Mouse (Mus musculus) forebrain, embryonic 10.5 days (tissue): Measurements from ENCODE around the gene Trim68. TPM values are rescaled to one million over a fixed set of nuclear protein-coding genes. Genes with fewer than 3 reads are reported as not detected.
"Not testable (repeated sequence)": the region's sequence is repeated elsewhere in the genome, so short reads cannot be mapped to it uniquely, and the experiment has no call there.

ENCODE experiments used
- DNase-seq: peaks from one replicate; pipeline ENCODE4 v3.0.0-alpha.2; 2017; ENCODE audit warnings: low spot score; ENCODE audit errors: extremely low spot score
- H3K27ac ChIP-seq: fragments of 300-500 bp; sonication (generic); 2 replicates; pipeline ENCODE4 v1.5.1; 2016; ENCODE audit warnings: mild to moderate bottlenecking
- H3K27me3 ChIP-seq: fragments of 300-500 bp; sonication (generic); 2 replicates; pipeline ENCODE4 v1.6.1; 2016; ENCODE audit warnings: mild to moderate bottlenecking; ENCODE audit not compliant: poor library complexity, severe bottlenecking
- H3K36me3 ChIP-seq: fragments of 300-500 bp; sonication (generic); replicated peaks from 2 replicates; pipeline ENCODE4 v1.6.1; 2016; ENCODE audit warnings: mild to moderate bottlenecking, moderate library complexity
- H3K4me1 ChIP-seq: fragments of 300-500 bp; sonication (generic); 2 replicates; pipeline ENCODE4 v1.6.1; 2016
- H3K4me3 ChIP-seq: fragments of 300-500 bp; sonication (generic); 2 replicates; pipeline ENCODE4 v1.5.1; 2016; ENCODE audit warnings: mild to moderate bottlenecking, moderate library complexity
- H3K9me3 ChIP-seq: fragments of 300-500 bp; sonication (generic); 2 replicates; pipeline ENCODE4 v1.6.1; 2016; ENCODE audit warnings: mild to moderate bottlenecking, moderate library complexity
- whole genome bisulfite sequencing: fragments of 180-500 bp; shearing (Covaris S2); methylation state at CpG from one replicate; pipeline ENCODE4 v1.1.7; 2016; 5-methylcytosine and 5-hydroxymethylcytosine counted together
- polyA plus RNA-seq: library from polyadenylated mRNA; unstranded; fragments of >200 nt; fragmentation: Nextera tagmentation; extraction: Ambion mirVana; gene quantifications from 2 replicates; pipeline ENCODE4 v1.2.1, GENCODE M21; 2016

The Trim68 gene
- polyA plus RNA-seq = 9.3 and 10.9 TPM in 2 replicates

DNA sequence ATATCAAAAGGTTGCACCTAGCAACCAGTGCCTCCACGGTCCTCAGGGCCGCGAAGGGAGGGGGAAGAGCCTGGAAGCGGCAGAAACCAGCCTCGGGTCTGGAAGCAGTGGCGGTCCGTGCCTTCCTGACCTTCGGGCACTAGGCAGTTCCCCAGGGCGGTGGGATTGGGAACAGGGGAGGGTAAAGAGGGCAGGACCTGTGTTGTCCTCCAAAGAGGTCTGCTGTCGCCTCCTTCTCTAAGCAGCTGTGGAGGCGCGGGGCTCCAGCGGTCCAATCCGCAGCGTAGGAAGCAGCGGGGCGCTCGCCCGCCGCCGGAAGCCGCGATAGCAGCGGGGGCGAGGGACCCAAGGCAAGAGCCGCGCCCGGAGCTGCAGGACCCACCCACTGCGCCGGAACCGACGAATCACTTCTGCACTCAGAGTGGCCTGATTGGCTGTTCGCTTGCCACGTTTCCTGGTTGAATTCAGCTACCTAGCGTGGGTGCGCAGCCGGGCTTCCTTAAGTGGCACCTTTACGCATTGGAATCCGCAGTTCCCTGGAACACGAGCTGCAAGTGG is at the start of gene Trim68:
Trim68 (minus strand) TSS at position 384 of the 558 bp plus-strand sequence.
- Histone ChIP-seq H3K4me3 (peak within 1 kb of the TSS; percentile 58), H3K36me3 (peaks cover 5% of the 10 kb centered on the region), H3K27ac (peak within 1 kb of the TSS; percentile 86), H3K9me3 (no peaks in the 10 kb centered on the region), H3K27me3 (no peaks in the 10 kb centered on the region), H3K4me1 (peaks cover 13% of the 10 kb centered on the region; the same call in 1 of the 2 replicates)
- peak; percentile 89 for DNase-seq
- WGBS = under 1% methylated on average over 40 of the region's 40 CpGs

DNA sequence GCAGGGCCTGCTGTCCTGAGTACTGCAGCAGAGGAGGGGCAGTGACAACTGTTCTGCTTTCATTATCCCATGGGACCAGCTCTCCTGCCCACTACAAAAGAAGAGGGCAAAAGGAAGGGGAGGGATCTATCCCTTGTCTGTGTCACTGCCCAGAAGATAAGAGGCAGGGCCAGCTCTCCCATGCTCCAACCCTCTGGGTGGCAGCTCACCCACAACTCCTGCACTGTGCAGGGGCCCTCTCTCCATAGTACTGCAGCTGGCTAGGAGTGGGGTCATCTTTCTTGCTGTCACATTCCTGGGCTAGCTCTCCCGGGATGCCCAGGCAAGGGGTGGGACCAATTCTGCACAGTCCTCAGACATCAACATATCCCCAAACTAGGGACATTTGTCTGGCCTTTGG is 46.7 kb upstream of the Trim68 start:
- Histone ChIP-seq H3K27ac (no peak overlapping the region), H3K9me3 (no peaks in the 10 kb centered on the region), H3K27me3 (no peaks in the 10 kb centered on the region), H3K4me1 (no peaks in the 10 kb centered on the region), H3K36me3 (no peaks in the 10 kb centered on the region), H3K4me3 (no peak overlapping the region)
- no peak for DNase-seq
- WGBS = 86% methylated on average over 1 of the region's 1 CpGs

DNA sequence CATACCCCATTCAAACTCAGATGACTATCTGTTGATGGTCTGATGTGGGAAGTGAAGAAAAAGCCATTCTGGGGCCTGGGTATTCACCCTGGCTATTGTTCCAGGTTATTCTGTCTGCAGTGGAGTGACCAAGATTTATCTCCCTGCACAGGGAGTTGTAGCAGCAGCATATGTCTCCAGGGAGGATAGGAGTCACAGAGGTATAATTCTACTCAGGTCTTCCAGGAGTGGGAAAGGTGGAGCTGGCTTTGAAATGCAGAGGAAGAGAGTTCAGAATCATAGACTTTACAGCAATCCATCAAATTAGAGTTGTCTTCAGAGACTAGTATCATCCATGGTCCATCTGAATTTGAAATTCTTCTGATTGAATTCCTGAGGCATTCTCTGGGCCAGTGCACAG is 40.3 kb upstream of the Trim68 start, which contains the start of gene Olfr559:
Olfr559 (minus strand) TSS at position 101 of the 400 bp plus-strand sequence.
- no peaks in the 10 kb centered on the region for H3K4me1 ChIP-seq
- no peak within 1 kb of the TSS for H3K27ac ChIP-seq
- H3K9me3 ChIP-seq = no peaks in the 10 kb centered on the region
- H3K4me3 ChIP-seq = no peak within 1 kb of the TSS
- H3K27me3 ChIP-seq = no peaks in the 10 kb centered on the region
- DNase-seq = no peak
- H3K36me3 ChIP-seq = no peaks in the 10 kb centered on the region

DNA sequence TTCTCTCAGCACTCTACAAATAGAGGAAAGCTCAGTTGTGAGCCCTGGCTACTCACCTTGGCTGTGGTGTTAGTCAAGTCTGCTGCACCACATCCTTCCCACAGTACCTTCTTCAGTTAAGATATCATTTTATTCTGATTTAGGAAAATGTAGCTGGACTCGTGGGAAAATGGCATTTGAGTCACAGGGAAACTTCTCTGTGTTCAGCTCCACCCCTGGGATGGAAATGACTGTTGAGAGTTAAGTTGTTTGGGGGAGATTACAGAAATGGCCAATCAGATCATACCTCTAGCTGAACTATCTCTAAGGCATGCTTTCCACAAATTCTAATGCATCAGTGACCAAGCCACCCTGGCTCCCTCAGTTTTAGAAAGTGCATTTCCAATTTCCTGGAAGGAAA is 31.8 kb upstream of the Trim68 start, which contains the start of gene Olfr33:
Olfr33 (minus strand) TSS at position 101 of the 400 bp plus-strand sequence.
- H3K36me3 ChIP-seq = no peaks in the 10 kb centered on the region
- H3K4me1 ChIP-seq = no peaks in the 10 kb centered on the region
- DNase-seq = no peak
- H3K27ac ChIP-seq = no peak within 1 kb of the TSS
- WGBS = 51% methylated on average over 1 of the region's 1 CpGs
- H3K27me3 ChIP-seq = no peaks in the 10 kb centered on the region
- no peaks in the 10 kb centered on the region for H3K9me3 ChIP-seq
- no peak within 1 kb of the TSS for H3K4me3 ChIP-seq

DNA sequence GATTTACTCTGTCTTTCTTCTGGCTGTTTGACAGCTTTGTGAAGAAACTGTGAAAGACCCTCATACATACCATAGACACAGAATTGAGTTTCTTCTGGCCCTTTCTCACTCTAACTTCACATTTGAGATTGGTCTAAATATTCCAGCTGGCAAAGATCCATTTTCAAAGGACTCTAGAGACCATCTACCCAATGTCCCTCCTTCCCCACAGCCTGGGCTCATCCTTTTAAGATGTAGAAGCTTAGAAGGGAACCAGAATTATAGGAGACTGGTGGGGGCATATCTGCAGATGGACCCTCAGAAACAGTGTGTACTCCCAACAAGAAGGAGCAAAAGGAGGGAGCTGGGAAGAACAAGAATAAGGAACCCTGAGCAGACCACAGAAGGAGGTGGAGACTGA is 14.8 kb upstream of the Trim68 start, which contains the start of gene Olfr558:
Olfr558 (plus strand) TSS at position 301 of the 400 bp plus-strand sequence.
- Histone ChIP-seq H3K9me3 (no peaks in the 10 kb centered on the region), H3K4me1 (no peaks in the 10 kb centered on the region), H3K27ac (no peak within 1 kb of the TSS), H3K36me3 (no peaks in the 10 kb centered on the region), H3K27me3 (no peaks in the 10 kb centered on the region), H3K4me3 (no peak within 1 kb of the TSS)
- DNase-seq = no peak

DNA sequence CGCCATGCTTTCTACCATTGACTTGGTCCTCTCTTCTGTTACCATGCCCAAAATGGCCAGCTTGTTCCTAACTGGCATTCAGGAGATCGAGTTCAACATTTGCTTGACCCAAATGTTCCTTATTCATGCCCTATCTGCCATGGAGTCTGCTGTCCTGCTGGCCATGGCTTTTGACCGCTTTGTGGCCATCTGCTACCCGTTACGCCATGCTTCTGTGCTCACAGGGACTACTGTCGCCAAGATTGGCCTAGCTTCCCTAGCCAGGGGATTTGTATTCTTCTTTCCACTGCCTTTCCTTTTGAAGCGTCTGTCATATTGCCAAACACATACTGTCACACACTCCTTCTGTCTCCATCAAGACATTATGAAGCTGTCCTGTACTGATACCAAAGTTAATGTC is 11.3 kb upstream of the Trim68 start:
- no peak for DNase-seq
- Histone ChIP-seq H3K27ac (no peak overlapping the region), H3K4me3 (no peak overlapping the region), H3K36me3 (no peaks in the 10 kb centered on the region), H3K9me3 (no peaks in the 10 kb centered on the region), H3K27me3 (no peaks in the 10 kb centered on the region), H3K4me1 (no peaks in the 10 kb centered on the region)
- 94% methylated on average over 7 of the region's 7 CpGs for WGBS

DNA sequence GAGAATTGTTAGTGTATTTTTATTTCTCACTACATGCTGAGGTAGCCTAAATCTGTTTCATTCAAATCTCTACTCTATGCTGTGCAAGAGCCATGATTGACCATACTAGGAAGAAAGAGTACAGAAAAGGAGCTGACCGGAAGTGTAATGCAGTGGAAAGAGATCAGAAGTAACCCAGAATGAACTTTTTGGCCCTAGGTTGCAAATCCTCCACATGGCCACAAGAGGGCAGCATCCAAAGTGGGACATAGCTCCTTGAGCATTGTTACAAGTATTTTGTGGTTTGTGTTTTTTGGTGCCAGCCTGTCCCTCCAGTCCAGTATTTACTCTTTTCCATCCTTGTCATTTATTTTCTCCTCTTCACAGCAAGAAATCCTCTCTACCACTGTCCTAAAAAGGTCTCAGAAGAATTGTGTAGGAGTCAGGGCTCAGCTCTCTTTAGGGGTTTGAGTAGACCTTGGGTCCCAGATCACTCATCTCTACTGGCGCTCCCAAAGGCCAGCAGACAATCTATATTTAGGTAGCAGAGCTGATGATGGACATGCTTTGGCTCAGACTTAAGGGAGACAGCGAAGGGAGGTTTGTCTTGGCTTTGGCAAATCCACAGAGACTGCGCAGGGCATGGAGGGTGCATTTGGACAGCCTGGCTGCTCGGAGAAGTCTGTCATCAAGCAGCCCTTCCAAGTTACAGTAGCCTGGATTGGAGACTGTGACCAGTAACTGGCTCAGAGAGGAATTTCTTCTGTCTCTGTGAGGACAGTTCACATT is 8.4 kb upstream of the Trim68 start, which contains the start of gene Olfr557:
Olfr557 (plus strand) TSS at position 553 of the 768 bp plus-strand sequence.
- WGBS = 84% methylated on average over 5 of the region's 5 CpGs
- H3K27ac ChIP-seq = no peak within 1 kb of the TSS
- DNase-seq = peak; percentile 25

DNA sequence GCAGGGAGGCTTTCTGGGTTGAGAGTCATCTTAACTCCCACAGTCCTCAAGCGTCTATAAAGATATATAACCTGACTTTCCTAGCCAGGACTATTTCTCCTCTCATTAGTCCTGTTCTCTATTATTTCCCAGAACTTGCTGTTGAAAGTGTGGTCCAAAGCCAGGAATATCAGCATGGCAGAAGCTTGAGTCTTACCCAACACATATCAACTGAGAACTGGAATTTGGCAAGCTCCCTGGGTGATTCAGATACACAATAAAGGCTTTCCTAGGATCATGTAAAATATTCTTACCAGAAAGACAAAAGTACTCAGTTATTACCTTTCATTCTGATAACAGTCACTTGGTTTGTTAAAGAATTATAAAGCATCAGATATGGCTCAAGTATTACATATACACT is 5.2 kb downstream of the Trim68 start:
- Histone ChIP-seq H3K27ac (no peak overlapping the region), H3K27me3 (no peaks in the 10 kb centered on the region), H3K4me1 (peaks cover 7% of the 10 kb centered on the region; the same call in 1 of the 2 replicates), H3K4me3 (no peak overlapping the region), H3K9me3 (no peaks in the 10 kb centered on the region), H3K36me3 (peaks cover 13% of the 10 kb centered on the region)
- DNase-seq = no peak
- 90% methylated on average over 1 of the region's 1 CpGs for WGBS

More for the DNA sequence above, 8.4 kb upstream of the Trim68 start, which contains the start of gene Olfr557:
- no peaks in the 10 kb centered on the region for H3K9me3 ChIP-seq
- no peak within 1 kb of the TSS for H3K4me3 ChIP-seq
- H3K4me1 ChIP-seq = no peaks in the 10 kb centered on the region
- no peaks in the 10 kb centered on the region for H3K36me3 ChIP-seq
- no peaks in the 10 kb centered on the region for H3K27me3 ChIP-seq

DNA sequence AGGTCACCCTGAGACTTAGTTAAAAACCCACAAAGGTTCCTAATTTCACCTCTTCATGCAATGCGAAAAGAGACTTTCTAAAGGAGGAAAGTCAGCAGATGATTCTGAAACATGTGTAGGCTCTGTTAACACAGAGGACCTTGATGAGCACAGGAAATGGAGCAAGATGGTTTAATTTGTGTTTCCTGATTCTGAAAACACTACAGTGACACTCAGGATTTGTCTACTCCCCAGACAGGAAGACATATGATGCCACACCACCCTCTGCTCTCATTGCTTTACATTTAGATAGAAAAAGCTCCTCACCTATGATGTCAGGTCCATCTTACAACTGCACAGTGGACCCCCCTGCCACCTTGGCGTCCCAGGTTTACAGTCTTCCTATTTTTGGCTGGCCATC is 10.9 kb downstream of the Trim68 start:
- DNase-seq = no peak
- no peak overlapping the region for H3K4me3 ChIP-seq
- H3K27me3 ChIP-seq = no peaks in the 10 kb centered on the region
- H3K27ac ChIP-seq = no peak overlapping the region
- H3K4me1 ChIP-seq = no peaks in the 10 kb centered on the region
- H3K9me3 ChIP-seq = no peaks in the 10 kb centered on the region
- H3K36me3 ChIP-seq = 0 out of 2 replicates have a peak, but pooled peaks cover 5% of the 10 kb centered on the region
- 87% methylated on average over 2 of the region's 2 CpGs for WGBS

DNA sequence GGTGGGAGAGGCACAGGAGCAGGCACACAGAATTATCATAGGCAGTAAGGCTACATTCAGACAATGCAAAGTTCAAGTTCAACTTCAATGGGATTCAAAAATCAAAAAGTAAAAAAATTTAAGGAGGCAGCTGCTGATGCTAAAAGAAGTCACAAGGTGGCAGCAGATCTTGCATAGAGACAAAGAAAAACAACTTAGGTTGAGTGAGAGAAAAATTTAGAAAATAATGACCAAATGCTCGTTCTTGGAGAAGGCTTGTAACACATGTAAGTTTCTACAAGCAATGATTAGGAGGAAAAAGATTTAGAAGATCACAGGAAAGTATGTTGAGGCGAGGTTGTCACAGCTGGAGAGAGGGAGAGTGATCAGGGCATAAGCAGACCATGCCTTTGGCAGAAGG is 21.7 kb downstream of the Trim68 start:
- Histone ChIP-seq H3K27ac (no peak overlapping the region), H3K9me3 (no peaks in the 10 kb centered on the region), H3K4me3 (no peak overlapping the region), H3K36me3 (no peaks in the 10 kb centered on the region), H3K27me3 (no peaks in the 10 kb centered on the region), H3K4me1 (no peaks in the 10 kb centered on the region)
- 60% methylated on average over 2 of the region's 2 CpGs for WGBS
- no peak for DNase-seq

DNA sequence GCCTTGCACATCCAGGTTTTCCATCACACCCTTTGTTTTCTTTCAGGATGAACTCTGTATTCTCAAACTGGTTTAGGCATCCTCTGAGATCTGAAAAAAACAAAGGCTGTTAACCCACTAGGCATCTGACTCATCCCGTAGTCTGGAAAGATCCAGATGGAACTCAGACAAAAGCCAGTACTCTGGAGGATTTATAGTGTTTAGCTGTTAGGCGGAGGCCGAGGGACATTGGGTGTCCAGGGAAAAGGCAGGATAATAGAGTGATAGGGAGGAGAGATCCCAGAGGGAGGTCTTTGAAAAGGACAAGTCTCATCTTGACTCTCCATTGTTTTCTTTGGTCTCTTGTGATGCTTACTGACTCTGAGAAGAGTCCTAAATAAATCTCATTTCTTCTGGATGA is 22.5 kb downstream of the Trim68 start, which contains the start of gene Olfr556:
Olfr556 (plus strand) TSS at position 301 of the 400 bp plus-strand sequence.
- WGBS = 59% methylated on average over 3 of the region's 3 CpGs
- Histone ChIP-seq H3K9me3 (no peaks in the 10 kb centered on the region), H3K27me3 (no peaks in the 10 kb centered on the region), H3K36me3 (no peaks in the 10 kb centered on the region), H3K27ac (no peak within 1 kb of the TSS), H3K4me3 (no peak within 1 kb of the TSS), H3K4me1 (no peaks in the 10 kb centered on the region)
- no peak for DNase-seq

DNA sequence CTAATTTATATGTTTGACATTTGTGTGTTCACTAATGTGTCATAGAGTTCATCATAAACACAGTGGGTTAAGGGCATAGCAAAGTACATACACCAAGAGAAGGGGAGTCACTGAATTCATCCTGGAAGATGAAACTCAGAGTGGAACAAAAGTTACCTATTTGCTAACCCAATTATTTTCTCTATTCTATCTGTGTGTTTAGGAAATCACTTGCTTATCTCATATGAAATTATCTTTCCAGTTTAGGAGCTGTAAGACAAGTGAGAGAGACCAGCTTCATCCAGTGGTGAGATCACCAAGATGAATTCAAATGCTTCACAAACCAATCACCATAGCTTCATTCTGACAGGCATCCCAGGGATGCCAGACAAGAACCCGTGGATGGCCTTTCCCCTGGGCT is 28.6 kb downstream of the Trim68 start, which contains the start of gene Olfr555:
Olfr555 (plus strand) TSS at position 301 of the 400 bp plus-strand sequence.
- WGBS = 73% methylated on average over 1 of the region's 1 CpGs
- Histone ChIP-seq H3K9me3 (no peaks in the 10 kb centered on the region), H3K4me3 (no peak within 1 kb of the TSS), H3K36me3 (no peaks in the 10 kb centered on the region), H3K27me3 (no peaks in the 10 kb centered on the region), H3K27ac (no peak within 1 kb of the TSS), H3K4me1 (no peaks in the 10 kb centered on the region)
- no peak for DNase-seq

DNA sequence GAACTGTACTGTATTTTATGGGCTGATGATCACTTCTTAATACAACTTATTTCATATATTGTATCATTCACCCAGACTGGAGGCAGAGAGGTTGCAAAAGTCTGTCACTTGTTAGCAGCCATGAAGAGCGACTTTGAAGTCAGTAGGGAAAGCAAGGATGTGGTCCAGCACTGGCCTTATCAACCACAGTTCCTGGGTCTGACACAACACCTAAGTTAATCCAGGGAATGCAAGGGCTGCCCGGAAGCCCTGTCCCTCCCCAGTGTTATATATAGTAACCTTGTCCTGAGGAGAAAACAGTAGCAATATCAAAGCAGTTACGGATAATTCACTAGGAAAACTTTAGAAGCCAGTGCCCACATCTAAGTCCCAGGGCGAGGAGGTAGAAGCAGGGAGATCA is 42.2 kb downstream of the Trim68 start:
- WGBS = 94% methylated on average over 4 of the region's 4 CpGs
- H3K9me3 ChIP-seq, DNase-seq, H3K36me3 ChIP-seq, H3K4me3 ChIP-seq, H3K27ac ChIP-seq, H3K27me3 ChIP-seq, H3K4me1 ChIP-seq: not testable (repeated sequence)
